Mouse (Mus musculus) thymus, adult 2 months (tissue): ENCODE results near the gene Srgap3.

Source experiments
- CTCF ChIP-seq: fragments of 200-500 bp; IDR thresholded peaks from 2 replicates; pipeline ENCODE4 v1.5.1; 2012; ENCODE audit warnings: mild to moderate bottlenecking, control low read depth, low read length, moderate library complexity, borderline replicate concordance; ENCODE audit not compliant: control insufficient read depth, poor library complexity, insufficient read depth; ENCODE audit errors: extremely low read depth
- POLR2A ChIP-seq: fragments of 200-500 bp; IDR thresholded peaks from 2 replicates; pipeline ENCODE4 v1.6.1; 2012; ENCODE audit warnings: mild to moderate bottlenecking, low read length, control low read depth, moderate library complexity; ENCODE audit not compliant: control insufficient read depth, poor library complexity, insufficient read depth; ENCODE audit errors: extremely low read depth

GRCm38 (mm10) chr6:112834430-112834829 is 112.6 kb downstream of the Srgap3 start:
- TF ChIP-seq POLR2A (no peak), CTCF (no peak)
